Mouse (Mus musculus) frontal cortex, postnatal 14 days (tissue): Measurements from ENCODE around the gene Zmym4.

ENCODE experiments used
- DNase-seq, 2 experiments: peaks; one replicate each; pipeline ENCODE4 v3.0.0; 2022; ENCODE audit warnings: low spot score in 2 of 2

The Zmym4 gene

DNA sequence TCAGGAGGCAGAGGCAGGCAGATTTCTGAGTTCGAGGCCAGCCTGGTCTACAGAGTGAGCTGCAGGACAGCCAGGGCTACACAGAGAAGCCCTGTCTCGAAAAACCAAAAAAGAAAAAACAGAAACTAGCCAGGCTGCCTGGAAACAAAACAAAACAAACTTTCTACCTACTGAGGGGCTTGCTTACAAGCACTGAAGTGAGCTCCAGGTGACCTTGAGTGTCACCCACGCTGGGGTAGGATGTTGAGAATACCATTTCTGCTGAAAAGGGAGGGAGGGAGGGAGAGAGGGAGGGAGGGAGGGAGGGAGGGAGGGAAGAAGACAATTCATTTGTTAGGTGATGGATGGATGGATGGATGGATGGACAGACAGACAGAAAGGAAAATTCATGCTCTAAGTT lies 24.5 kb downstream of the Zmym4 start:
- DNase-seq, result no peak

DNA sequence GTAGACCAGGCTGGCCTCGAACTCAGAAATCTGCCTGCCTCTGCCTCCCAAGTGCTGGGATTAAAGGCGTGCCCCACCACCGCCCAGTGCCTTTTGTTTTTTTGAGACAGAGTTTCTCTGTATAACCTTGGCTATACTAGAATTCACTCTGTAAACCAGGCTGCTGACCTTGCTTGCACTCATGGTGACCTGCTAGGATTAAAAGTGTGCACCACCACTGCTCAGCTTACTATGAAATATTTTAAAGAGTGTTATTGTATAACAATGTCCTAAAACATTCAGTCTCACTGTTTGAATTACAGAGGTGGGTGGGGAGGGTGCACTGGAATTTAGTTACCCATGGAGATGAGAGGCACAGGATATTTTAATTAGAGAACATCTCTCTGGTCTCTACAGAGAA lies 25.1 kb downstream of the Zmym4 start:
- no peak for DNase-seq

- no peak for DNase-seq
These were observed 40.2 kb downstream of the Zmym4 start for GRCm38 (mm10) chr4:126927701-126928100.

- no peak for DNase-seq
These were observed 78.1 kb downstream of the Zmym4 start for GRCm38 (mm10) chr4:126889879-126890278.

GRCm38 (mm10) chr4:126885953-126886352 lies 82.0 kb downstream of the Zmym4 start:
- DNase-seq, result no peak

GRCm38 (mm10) chr4:126883602-126884001 lies 84.3 kb downstream of the Zmym4 start:
- no peak for DNase-seq

DNA sequence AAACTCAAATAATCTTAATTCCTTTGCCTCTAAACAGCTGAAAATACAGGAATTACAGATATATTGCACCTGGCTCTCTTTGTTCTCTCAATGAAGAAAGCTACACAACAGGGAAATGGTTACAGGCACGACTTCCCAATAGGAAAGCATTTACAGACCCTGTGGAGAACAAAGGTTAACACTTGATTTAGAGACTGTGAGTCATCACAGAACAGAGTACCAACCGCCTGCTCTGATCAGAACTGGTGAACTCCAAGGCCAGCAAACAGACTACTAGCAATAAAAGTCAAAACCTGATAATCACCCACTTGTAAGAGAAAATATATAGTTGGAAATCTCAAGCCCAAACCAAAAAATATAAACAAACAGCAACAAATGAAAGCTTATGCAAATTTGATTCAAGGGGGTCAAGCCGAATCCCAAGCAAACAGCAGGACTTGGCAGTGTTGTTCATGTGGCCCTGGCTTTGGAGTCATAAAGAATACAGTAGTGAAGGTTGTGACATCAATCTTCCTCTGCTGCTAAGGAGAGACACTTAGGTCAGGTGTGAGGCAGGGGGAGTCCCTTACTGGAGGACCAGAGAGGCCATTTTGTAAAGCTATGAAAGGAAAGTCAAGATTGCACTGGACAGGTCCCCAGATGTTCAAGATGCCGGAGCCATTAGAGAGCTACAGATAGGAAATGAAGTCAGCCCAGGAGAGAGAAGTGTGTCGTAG lies 88.2 kb downstream of the Zmym4 start:
- DNase-seq, result no peak

- DNase-seq, result no peak
These were observed 95.2 kb downstream of the Zmym4 start for GRCm38 (mm10) chr4:126872717-126873116.

- DNase-seq, result no peak
These were observed 99.2 kb downstream of the Zmym4 start for GRCm38 (mm10) chr4:126868699-126869098.

DNA sequence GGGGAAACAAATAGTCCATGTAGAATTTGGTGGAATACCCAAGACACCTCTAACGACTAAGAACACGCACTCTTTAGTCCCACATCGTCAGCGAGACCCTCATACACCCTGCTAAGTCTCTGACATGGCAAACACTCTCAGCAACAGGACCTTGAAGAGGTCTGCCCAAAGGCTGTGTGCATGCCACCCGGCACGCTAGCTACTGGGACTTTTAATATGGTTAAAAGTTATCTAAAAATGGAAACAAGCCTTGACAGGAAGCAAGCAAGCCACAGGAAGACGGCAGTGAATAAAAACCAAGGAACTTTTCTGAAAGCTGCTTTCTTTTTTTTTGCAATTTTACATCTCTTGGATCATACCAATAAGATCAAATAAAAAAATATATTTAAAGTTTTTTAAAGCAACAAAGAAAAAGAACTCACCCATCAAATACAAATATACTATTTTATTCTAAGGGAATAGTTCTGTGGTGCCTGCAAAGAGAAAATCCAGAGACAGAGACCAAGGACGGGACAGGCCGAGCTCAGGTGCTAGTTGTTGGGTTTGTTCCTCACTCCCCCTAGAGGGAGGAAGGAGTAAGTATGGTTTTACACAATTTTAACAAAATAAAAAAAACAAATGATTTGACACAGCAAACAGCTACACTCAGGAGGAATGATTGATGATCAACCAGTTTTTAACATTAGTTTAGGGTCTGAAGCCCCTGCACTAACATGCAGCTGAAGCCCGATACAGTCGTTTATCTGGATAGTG lies 106.2 kb downstream of the Zmym4 start:
- no peak for DNase-seq

DNA sequence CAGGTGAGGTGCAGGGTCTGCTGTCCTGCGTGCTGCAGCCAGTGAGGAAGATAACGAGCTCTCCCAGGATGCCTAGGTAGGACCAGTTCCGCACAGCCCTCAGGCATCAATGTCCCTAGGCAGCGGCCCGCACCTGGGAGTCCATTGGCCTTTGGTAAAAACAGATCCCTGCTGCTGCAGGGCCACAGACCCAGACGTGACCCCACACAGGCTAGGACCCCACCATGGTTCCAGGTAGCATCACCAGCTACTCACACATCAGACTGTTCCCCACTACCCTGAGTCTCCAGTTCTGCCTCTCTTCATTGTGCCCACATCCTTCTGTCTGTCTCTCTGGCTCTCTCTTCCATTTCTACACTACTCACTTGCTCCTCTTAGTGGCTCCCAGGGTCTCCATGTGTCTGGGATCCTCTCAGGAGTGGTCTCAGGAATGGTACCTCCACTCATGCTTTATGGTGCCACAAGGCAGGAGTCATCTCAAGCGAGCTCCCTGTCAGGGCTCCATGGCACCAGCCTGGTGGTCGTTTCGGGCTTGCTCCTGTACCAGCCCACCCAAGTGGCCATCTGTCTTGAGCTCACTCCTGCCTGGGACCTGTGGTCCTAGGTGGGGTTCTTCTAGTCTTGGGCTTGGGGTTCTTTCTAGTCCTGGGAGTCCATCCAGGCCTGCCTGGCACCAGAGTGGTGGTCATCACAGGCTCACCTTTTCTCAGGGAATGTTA lies 107.5 kb downstream of the Zmym4 start:
- no peak for DNase-seq

DNA sequence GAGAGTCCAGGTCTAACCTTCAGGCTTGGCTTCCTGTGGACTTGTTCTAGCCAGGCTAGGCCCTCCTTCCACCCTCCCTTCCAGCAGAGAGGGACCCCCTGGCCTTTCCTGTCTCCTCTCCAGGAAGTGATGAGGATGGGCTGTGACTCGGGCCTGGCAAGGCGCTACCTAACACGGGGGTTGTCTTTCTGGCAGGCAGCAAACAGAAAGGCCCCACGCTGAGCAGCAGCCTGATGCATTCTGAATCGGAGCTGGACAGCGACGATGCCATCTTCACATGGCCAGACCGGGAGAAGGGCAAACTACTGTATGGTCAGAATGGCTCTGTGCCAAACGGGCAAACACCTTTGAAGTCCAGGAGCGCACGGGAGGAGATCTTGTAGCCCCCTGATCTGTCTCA lies 115.0 kb downstream of the Zmym4 start:
- no peak for DNase-seq

DNA sequence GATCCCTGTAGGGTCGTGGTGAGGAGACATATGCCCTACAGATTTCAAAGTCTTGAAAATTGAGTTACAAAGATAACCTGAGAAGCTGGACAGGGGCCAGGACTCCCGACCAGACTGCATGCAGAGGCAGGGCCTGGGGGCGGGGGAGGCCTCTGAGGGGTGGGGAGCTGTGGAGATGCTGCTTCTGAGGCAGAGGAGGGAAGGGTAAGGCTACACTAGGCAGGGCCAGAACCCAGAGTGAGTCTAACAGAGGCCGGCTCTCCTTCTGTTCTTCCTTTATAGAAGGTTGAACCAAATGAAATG lies 117.2 kb downstream of the Zmym4 start:
- no peak for DNase-seq

GRCm38 (mm10) chr4:126850019-126850777 lies 117.7 kb downstream of the Zmym4 start:
- no peak for DNase-seq

DNA sequence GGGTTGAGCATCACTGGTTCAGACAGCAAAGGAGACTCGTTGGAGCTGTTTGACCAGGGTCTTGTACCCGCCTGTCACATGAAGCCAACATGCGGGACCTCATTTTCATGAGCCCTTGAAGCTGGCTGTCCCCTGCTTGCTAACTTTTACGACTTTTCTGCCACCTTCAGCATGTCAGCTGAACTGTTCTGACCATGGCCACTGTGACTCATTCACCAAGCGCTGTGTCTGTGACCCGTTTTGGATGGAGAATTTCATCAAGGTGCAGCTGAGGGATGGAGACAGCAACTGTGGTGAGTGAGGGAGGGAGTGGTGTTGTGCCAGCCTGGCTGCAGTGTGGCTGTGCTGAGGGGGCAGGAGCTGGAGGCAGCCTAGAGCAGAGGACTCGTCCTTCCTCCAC lies 121.0 kb downstream of the Zmym4 start:
- no peak for DNase-seq

DNA sequence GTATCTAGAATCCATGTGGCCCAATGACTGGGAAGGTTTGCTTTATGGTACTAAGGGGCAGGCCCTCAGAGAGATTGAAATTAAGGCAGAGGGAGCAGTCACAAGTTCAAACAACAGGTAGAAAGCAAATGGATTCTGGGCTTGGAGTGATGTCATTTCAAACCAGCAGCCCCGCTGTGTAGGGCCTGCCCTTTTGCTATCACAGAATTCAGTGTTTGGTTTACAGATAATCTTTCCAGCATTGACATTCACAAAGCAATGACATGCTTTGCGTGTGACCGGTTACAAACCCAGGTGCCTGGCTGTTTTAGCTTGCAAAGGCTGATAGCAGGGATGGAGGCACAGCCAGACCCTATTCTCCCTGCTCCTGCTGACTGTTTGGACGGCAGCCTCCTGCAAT lies 122.3 kb downstream of the Zmym4 start:
- DNase-seq, result no peak

DNA sequence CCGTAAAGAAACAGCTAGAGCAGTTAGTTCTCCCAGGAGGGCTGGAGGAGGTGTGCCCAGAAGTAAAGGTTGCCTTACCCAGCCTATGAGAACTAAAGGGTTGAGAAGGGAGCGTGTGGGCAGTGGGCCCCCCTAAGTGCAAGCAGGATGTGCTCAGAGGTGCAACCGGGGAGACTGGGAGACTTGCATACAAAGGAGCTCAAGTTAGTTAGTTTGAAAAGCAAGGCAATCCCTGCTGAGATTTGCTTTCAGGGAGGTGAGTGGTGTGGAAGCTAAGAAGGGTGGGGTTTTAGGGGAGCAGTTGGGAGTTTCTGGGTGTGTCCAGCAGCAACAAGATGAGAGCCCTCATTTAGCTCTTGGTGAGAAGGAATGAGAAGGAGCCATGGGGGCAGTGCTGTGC lies 125.0 kb downstream of the Zmym4 start:
- no peak for DNase-seq

DNA sequence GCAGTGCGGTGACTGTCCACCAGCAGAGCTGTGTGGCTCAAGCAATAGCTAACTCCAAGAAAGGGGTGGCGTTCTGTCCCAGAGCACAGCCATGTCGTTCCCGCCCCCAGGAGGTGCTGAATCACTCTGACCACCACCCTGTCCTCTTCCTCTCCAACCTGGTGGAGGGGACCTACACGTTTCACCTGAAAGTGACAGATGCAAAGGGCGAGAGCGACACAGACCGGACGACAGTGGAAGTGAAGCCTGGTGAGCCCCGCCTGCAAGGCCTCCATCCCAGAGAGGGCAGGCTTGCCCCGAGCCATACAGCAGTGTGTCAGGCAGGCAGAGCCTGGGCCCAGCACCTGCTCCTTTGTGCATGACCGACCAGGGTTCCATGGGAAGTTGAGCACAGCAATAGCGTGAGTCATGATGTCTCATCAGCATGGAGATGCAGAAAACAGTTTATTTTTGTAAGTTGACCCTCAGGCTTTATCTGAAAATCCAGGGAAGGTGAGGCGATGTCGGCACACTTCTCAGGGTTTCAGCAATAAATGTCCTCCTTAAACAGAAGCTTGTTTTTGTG lies 126.9 kb downstream of the Zmym4 start:
- no peak for DNase-seq

GRCm38 (mm10) chr4:126839873-126840272 lies 128.1 kb downstream of the Zmym4 start:
- peak; percentile 70 to 88 for DNase-seq

DNA sequence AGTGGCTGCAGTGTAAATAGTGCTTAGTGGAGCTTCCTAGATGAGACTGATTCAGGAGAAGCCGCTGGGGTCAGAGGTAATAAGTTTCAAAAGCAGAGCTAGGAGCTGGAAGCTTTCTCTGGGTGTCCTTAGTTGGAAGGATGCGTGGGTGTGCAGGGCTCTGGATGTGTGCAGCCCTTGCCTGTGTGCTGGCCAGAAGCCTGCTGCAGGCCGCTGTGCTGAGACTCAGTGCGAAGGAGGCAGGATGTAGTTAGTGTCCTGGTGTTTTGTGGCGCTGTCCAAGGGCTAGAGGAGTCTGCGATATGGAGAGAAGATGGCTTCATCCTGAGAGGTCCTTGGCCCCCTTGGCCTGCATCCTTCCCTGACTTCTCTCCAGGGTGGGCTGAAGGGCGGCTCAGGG lies 129.1 kb downstream of the Zmym4 start:
- no peak for DNase-seq

DNA sequence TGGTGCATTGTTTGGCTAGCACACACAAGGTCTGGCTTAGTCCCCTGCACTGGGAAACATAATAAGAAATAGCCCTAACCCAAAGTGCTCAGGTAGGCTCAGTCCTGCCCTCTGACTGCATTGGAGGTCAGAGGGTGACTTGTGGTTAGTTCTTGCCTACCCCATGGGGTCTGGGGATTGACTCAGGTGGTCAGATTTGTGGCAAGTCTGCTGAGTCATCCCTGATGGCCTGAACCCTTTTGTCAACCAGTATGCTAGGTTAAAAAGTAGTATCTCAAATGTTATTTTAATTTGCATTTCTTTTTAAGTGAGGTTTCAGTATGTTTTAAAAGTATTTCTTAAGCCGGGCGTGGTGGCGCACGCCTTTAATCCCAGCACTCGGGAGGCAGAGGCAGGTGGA lies 136.8 kb downstream of the Zmym4 start:
- DNase-seq, result no peak

- DNase-seq, result no peak
These were observed 144.0 kb downstream of the Zmym4 start for GRCm38 (mm10) chr4:126823917-126824316.
